Mouse (Mus musculus): ENCODE results near the gene Mvp. TPM values are rescaled to one million over a fixed set of nuclear protein-coding genes. Genes with fewer than 3 reads are reported as not detected.

Mvp gene
- polyA plus RNA-seq, 1 experiment from 2014 or later, result 4.0 TPM

DNA sequence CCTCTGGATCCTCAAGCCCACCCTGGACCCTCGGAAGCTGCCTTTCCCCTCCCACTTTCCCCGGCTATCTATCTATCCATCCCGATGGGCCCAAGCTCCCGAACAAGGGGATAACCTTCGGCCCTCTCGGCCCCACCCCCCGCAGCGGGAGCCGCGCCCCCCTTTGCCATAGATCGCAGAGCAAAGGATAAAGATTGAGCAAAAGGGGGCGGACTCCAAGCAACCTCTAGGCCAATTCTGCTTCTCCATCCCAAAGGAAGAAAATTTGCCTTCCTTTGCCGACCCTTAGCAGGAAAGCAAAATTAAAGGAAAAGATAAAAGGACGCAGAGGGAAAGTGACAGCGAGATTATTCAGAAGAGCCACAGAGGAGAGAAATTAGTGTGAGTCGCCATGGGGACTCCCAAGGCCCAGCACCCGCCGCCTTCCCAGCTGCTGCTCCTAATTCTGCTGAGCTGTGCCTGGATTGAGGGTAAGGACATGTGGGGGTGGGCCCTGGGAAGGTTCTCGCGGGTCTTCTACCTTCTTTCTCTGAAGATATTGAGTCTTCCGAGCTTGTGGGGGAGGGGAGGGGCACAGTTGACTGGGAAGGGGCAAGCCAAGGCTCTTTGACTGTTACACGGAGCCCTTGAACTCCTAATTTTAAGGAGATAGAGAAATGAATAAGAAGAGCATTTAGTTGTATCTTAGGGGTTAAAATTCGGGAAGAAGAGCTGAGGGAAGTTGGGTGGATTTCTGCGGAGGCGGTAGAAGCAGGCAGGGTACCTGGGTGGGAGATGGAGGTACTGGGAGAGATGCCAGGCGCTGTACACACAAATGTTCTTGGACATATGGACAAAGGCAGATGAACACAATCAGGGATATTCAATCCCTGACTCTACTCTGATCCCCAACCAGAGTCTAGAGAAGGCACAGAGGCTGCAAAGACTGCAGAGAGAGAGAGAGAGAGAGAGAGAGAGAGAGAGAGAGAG lies 63.5 kb downstream of the Mvp start:
- H3K4me3 ChIP-seq, result peak overlapping the region; percentile 59
- no peak for DNase-seq (ENCODE audit: low spot score)
- peaks cover 60% of the 10 kb centered on the region for H3K27me3 ChIP-seq (ENCODE audit: low read depth, poor library complexity, severe bottlenecking)
- H3K36me3 ChIP-seq, result no peaks in the 10 kb centered on the region
- no peak overlapping the region for H3K27ac ChIP-seq
- H3K9me3 ChIP-seq (replicated peaks), result no peaks in the 10 kb centered on the region
- peaks cover 27% of the 10 kb centered on the region for H3K4me1 ChIP-seq
- WGBS, result 5% methylated on average over 26 of the region's 26 CpGs

GRCm38 (mm10) chr7:126949793-126950646 lies 64.4 kb downstream of the Mvp start, which contains the start of gene Sez6l2:
Gene Sez6l2, plus strand, starts transcription at chr7:126950563.
- Histone ChIP-seq H3K27ac (no peak within 1 kb of the TSS), H3K4me1 (peaks cover 27% of the 10 kb centered on the region), H3K36me3 (peaks cover 4% of the 10 kb centered on the region), H3K9me3 (replicated peaks) (no peaks in the 10 kb centered on the region), H3K27me3 (ENCODE audit: low read depth, poor library complexity, severe bottlenecking) (peaks cover 60% of the 10 kb centered on the region), H3K4me3 (peak within 1 kb of the TSS; percentile 59)
- under 1% methylated on average over 42 of the region's 42 CpGs for WGBS
- DNase-seq (ENCODE audit: low spot score), result peak; percentile 99

DNA sequence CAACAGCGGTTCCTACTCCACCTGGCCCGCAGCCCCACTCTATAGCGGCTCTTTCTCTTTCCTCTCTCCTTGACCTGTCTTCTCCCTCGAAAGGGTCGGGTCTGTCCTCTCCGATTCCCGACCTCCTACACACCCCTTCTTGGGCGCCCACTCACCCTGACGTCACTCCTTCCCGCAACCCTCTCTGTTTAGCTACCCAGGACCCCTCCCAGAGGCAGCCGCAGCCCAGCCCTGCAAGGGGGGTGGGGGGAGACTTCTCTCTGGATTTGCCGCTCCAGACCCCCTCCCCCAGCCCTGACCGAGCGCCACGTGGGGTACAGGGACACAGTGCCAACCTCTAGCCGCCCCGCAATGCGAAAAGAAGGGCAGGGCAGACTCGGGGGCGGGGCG lies 65.0 kb downstream of the Mvp start, which contains the start of gene Asphd1:
Gene Asphd1 (minus strand): TSS at position 180 of the 390 bp plus-strand sequence.
- no peak for DNase-seq (ENCODE audit: low spot score)
- H3K27me3 ChIP-seq (ENCODE audit: low read depth, poor library complexity, severe bottlenecking), result peaks cover 60% of the 10 kb centered on the region
- no peak within 1 kb of the TSS for H3K27ac ChIP-seq
- H3K4me1 ChIP-seq, result peaks cover 27% of the 10 kb centered on the region
- H3K4me3 ChIP-seq, result peak within 1 kb of the TSS; percentile 59
- peaks cover 10% of the 10 kb centered on the region for H3K36me3 ChIP-seq
- no peaks in the 10 kb centered on the region for H3K9me3 ChIP-seq (replicated peaks)
- WGBS, result under 1% methylated on average over 21 of the region's 21 CpGs

- H3K4me1 ChIP-seq, result peaks cover 27% of the 10 kb centered on the region
- H3K27me3 ChIP-seq (ENCODE audit: low read depth, poor library complexity, severe bottlenecking), result peaks cover 56% of the 10 kb centered on the region
- H3K27ac ChIP-seq, result no peak overlapping the region
Measured at GRCm38 (mm10) chr7:126948626-126949025, 65.8 kb downstream of the Mvp start.

GRCm38 (mm10) chr7:126946530-126946929 lies 67.9 kb downstream of the Mvp start:
- peaks cover 35% of the 10 kb centered on the region for H3K36me3 ChIP-seq
- H3K4me1 ChIP-seq, result peaks cover 23% of the 10 kb centered on the region
- H3K27ac ChIP-seq, result no peak overlapping the region
- H3K9me3 ChIP-seq (replicated peaks), result no peaks in the 10 kb centered on the region
- DNase-seq (ENCODE audit: low spot score), result no peak
- peaks cover 36% of the 10 kb centered on the region for H3K27me3 ChIP-seq (ENCODE audit: low read depth, poor library complexity, severe bottlenecking)
- no peak overlapping the region for H3K4me3 ChIP-seq
- WGBS, result 53% methylated on average over 3 of the region's 3 CpGs

More at GRCm38 (mm10) chr7:126948626-126949025, 65.8 kb downstream of the Mvp start:
- no peak for DNase-seq (ENCODE audit: low spot score)
- Histone ChIP-seq H3K36me3 (peaks cover 16% of the 10 kb centered on the region), H3K4me3 (no peak overlapping the region), H3K9me3 (replicated peaks) (no peaks in the 10 kb centered on the region)
- WGBS, result 72% methylated on average over 10 of the region's 10 CpGs

GRCm38 (mm10) chr7:126941801-126942200 lies 72.6 kb downstream of the Mvp start:
- H3K36me3 ChIP-seq, result peaks cover 64% of the 10 kb centered on the region
- H3K9me3 ChIP-seq (replicated peaks), result no peaks in the 10 kb centered on the region
- WGBS, result 78% methylated on average over 5 of the region's 5 CpGs
- H3K27me3 ChIP-seq (ENCODE audit: low read depth, poor library complexity, severe bottlenecking), result no peaks in the 10 kb centered on the region
- H3K4me1 ChIP-seq, result no peaks in the 10 kb centered on the region
- no peak overlapping the region for H3K27ac ChIP-seq
- no peak for DNase-seq (ENCODE audit: low spot score)
- H3K4me3 ChIP-seq, result no peak overlapping the region

GRCm38 (mm10) chr7:126941171-126941570 lies 73.2 kb downstream of the Mvp start:
- H3K27ac ChIP-seq, result no peak overlapping the region

More at GRCm38 (mm10) chr7:126941171-126941570, 73.2 kb downstream of the Mvp start:
- Histone ChIP-seq H3K27me3 (ENCODE audit: low read depth, poor library complexity, severe bottlenecking) (no peaks in the 10 kb centered on the region), H3K4me3 (no peak overlapping the region), H3K9me3 (replicated peaks) (no peaks in the 10 kb centered on the region), H3K4me1 (no peaks in the 10 kb centered on the region), H3K36me3 (peaks cover 70% of the 10 kb centered on the region)
- DNase-seq (ENCODE audit: low spot score), result no peak
- WGBS, result 45% methylated on average over 6 of the region's 6 CpGs

Small RNA genes lying within 50 kb of the gene (microRNA-seq; reads per million reads assigned to microRNA genes)
- not detected for gene Gm44343

Other genes starting within 250 kb of the Mvp start
- gene Gdpd3, start 248.3 kb downstream of the Mvp start, polyA plus RNA-seq (2016; fragmentation: Nextera tagmentation; extraction: Ambion mirVana), result 0.83 and 1.5 TPM in 2 replicates
- gene Ypel3, start 237.7 kb downstream of the Mvp start, polyA plus RNA-seq (2016; fragmentation: Nextera tagmentation; extraction: Ambion mirVana), result 51.7 and 84.9 TPM in 2 replicates
- 0.23 and 0.53 TPM in 2 replicates for gene Tbx6, start 233.1 kb downstream of the Mvp start, polyA plus RNA-seq (2016; fragmentation: Nextera tagmentation; extraction: Ambion mirVana)
- gene Ppp4c, start 222.1 kb downstream of the Mvp start, polyA plus RNA-seq (2016; fragmentation: Nextera tagmentation; extraction: Ambion mirVana), result 450 and 462 TPM in 2 replicates
- gene Fam57b, start 217.0 kb downstream of the Mvp start, polyA plus RNA-seq (2016; fragmentation: Nextera tagmentation; extraction: Ambion mirVana), result 0.20 and 0.21 TPM in 2 replicates
- gene 4930451I11Rik, start 183.0 kb downstream of the Mvp start, polyA plus RNA-seq (2016; fragmentation: Nextera tagmentation; extraction: Ambion mirVana), result not detected in 2 replicates
- gene Doc2a, start 167.2 kb downstream of the Mvp start, polyA plus RNA-seq (2016; fragmentation: Nextera tagmentation; extraction: Ambion mirVana), result 1.0 and 1.9 TPM in 2 replicates
- gene Hirip3, start 152.6 kb downstream of the Mvp start, polyA plus RNA-seq (2016; fragmentation: Nextera tagmentation; extraction: Ambion mirVana), result 51.9 and 57.2 TPM in 2 replicates
- 117 and 131 TPM in 2 replicates for gene Ino80e, start 152.2 kb downstream of the Mvp start, polyA plus RNA-seq (2016; fragmentation: Nextera tagmentation; extraction: Ambion mirVana)
- gene Taok2, start 129.9 kb downstream of the Mvp start, polyA plus RNA-seq (2016; fragmentation: Nextera tagmentation; extraction: Ambion mirVana), result 48.5 and 56.4 TPM in 2 replicates
- gene Tmem219, start 91.7 kb downstream of the Mvp start, polyA plus RNA-seq (2016; fragmentation: Nextera tagmentation; extraction: Ambion mirVana), result 15.6 and 16.6 TPM in 2 replicates
- gene Kctd13, start 85.7 kb downstream of the Mvp start, polyA plus RNA-seq (2016; fragmentation: Nextera tagmentation; extraction: Ambion mirVana), result 19.5 and 20.3 TPM in 2 replicates
- 0.11 TPM in 1 of 2 replicates, not detected in the other for gene Asphd1, start 65.0 kb downstream of the Mvp start, polyA plus RNA-seq (2016; fragmentation: Nextera tagmentation; extraction: Ambion mirVana)
- gene Sez6l2, start 64.1 kb downstream of the Mvp start, polyA plus RNA-seq (2016; fragmentation: Nextera tagmentation; extraction: Ambion mirVana), result 0.10 and 0.20 TPM in 2 replicates
- gene Cdipt, start 38.7 kb downstream of the Mvp start, polyA plus RNA-seq (2016; fragmentation: Nextera tagmentation; extraction: Ambion mirVana), result 89.4 and 99.5 TPM in 2 replicates
- gene Cdiptos, start 38.5 kb downstream of the Mvp start, polyA plus RNA-seq (2016; fragmentation: Nextera tagmentation; extraction: Ambion mirVana), result 0.81 and 1.0 TPM in 2 replicates
- 0.90 TPM in 1 of 2 replicates, not detected in the other for gene Pagr1b, start 1.9 kb upstream of the Mvp start, polyA plus RNA-seq (2016; fragmentation: Nextera tagmentation; extraction: Ambion mirVana)
- 88.5 and 95.0 TPM in 2 replicates for gene Pagr1a, start 2.7 kb upstream of the Mvp start, polyA plus RNA-seq (2016; fragmentation: Nextera tagmentation; extraction: Ambion mirVana)
- gene Gm42742, start 6.5 kb upstream of the Mvp start, polyA plus RNA-seq (2016; fragmentation: Nextera tagmentation; extraction: Ambion mirVana), result 30.8 and 44.7 TPM in 2 replicates
- 2.9 and 4.4 TPM in 2 replicates for gene Prrt2, start 6.6 kb upstream of the Mvp start, polyA plus RNA-seq (2016; fragmentation: Nextera tagmentation; extraction: Ambion mirVana)
- 86.0 and 88.1 TPM in 2 replicates for gene Maz, start 12.4 kb upstream of the Mvp start, polyA plus RNA-seq (2016; fragmentation: Nextera tagmentation; extraction: Ambion mirVana)
- gene Kif22, start 27.9 kb upstream of the Mvp start, polyA plus RNA-seq (2016; fragmentation: Nextera tagmentation; extraction: Ambion mirVana), result 215 and 219 TPM in 2 replicates
- not detected in 2 replicates for gene Zg16, start 72.7 kb upstream of the Mvp start, polyA plus RNA-seq (2016; fragmentation: Nextera tagmentation; extraction: Ambion mirVana)
- 0.36 and 0.86 TPM in 2 replicates for gene AI467606, start 76.7 kb upstream of the Mvp start, polyA plus RNA-seq (2016; fragmentation: Nextera tagmentation; extraction: Ambion mirVana)
- gene Qprt, start 107.6 kb upstream of the Mvp start, polyA plus RNA-seq (2016; fragmentation: Nextera tagmentation; extraction: Ambion mirVana), result 1.7 TPM in 2 replicates
- gene Spn, start 123.2 kb upstream of the Mvp start, polyA plus RNA-seq (2016; fragmentation: Nextera tagmentation; extraction: Ambion mirVana), result 0.09 and 0.18 TPM in 2 replicates
- 85.9 and 94.0 TPM in 2 replicates for gene Cd2bp2, start 181.4 kb upstream of the Mvp start, polyA plus RNA-seq (2016; fragmentation: Nextera tagmentation; extraction: Ambion mirVana)
- 32.1 and 34.8 TPM in 2 replicates for gene Tbc1d10b, start 193.8 kb upstream of the Mvp start, polyA plus RNA-seq (2016; fragmentation: Nextera tagmentation; extraction: Ambion mirVana)
- gene Mylpf, start 194.3 kb upstream of the Mvp start, polyA plus RNA-seq (2016; fragmentation: Nextera tagmentation; extraction: Ambion mirVana), result 8.8 and 13.1 TPM in 2 replicates
- 74.2 and 74.9 TPM in 2 replicates for gene Zfp553, start 218.4 kb upstream of the Mvp start, polyA plus RNA-seq (2016; fragmentation: Nextera tagmentation; extraction: Ambion mirVana)
- gene Sept1, start 218.5 kb upstream of the Mvp start, polyA plus RNA-seq (2016; fragmentation: Nextera tagmentation; extraction: Ambion mirVana), result 27.0 and 29.9 TPM in 2 replicates
- gene Zfp771, start 229.7 kb upstream of the Mvp start, polyA plus RNA-seq (2016; fragmentation: Nextera tagmentation; extraction: Ambion mirVana), result 70.6 and 73.6 TPM in 2 replicates
- gene Dctpp1, start 246.1 kb upstream of the Mvp start, polyA plus RNA-seq (2016; fragmentation: Nextera tagmentation; extraction: Ambion mirVana), result 340 and 453 TPM in 2 replicates

Data from limb, embryonic 10.5 days (tissue).